Mouse (Mus musculus): ENCODE results near the gene Prickle4. TPM values are rescaled to one million over a fixed set of nuclear protein-coding genes. Genes with fewer than 3 reads are reported as not detected.

The Prickle4 gene
- polyA plus RNA-seq, 1 experiment from 2014 or later, result 2.7 TPM

GRCm38 (mm10) chr17:47687409-47688343 lies 6.9 kb downstream of the Prickle4 start:
- H3K27ac ChIP-seq (ENCODE audit: low read depth, low read length), result peak overlapping the region; percentile 67
- peak overlapping the region; percentile 77 for H3K9ac ChIP-seq (ENCODE audit: low read length)
- H3K9me3 ChIP-seq (ENCODE audit: control insufficient read depth, low read length), result no peaks in the 10 kb centered on the region
- DNase-seq (ENCODE audit: low spot score) (peak; percentile 97), ATAC-seq (ENCODE audit: insufficient read depth, low FRiP score, low TSS enrichment) (peak; percentile 90)
- peak overlapping the region; percentile 94 for H3K4me2 ChIP-seq (ENCODE audit: low read depth)
- 0 out of 2 replicates have a peak, but pooled peaks cover 2% of the 10 kb centered on the region for H3K36me3 ChIP-seq (ENCODE audit: control insufficient read depth, insufficient read depth, low read length)
- WGBS, result under 1% methylated on average over 70 of the region's 70 CpGs
- H3K4me3 ChIP-seq (ENCODE audit: low read depth, low read length), result peak overlapping the region; percentile 78
- no peaks in the 10 kb centered on the region for H3K27me3 ChIP-seq (ENCODE audit: control insufficient read depth, insufficient read depth, low read length)
- H3K4me1 ChIP-seq (ENCODE audit: control insufficient read depth, insufficient read depth, low read length), result peaks cover 7% of the 10 kb centered on the region

- no peak overlapping the region for H3K4me3 ChIP-seq (ENCODE audit: low read depth, low read length)
- ATAC-seq (ENCODE audit: insufficient read depth, low FRiP score, low TSS enrichment) (no peak), DNase-seq (ENCODE audit: low spot score) (no peak)
- H3K4me2 ChIP-seq (ENCODE audit: low read depth), result no peak overlapping the region
- H3K9ac ChIP-seq (ENCODE audit: low read length), result no peak overlapping the region
- no peak overlapping the region for H3K27ac ChIP-seq (ENCODE audit: low read depth, low read length)
- peaks cover 13% of the 10 kb centered on the region for H3K36me3 ChIP-seq (ENCODE audit: control insufficient read depth, insufficient read depth, low read length)
- no peaks in the 10 kb centered on the region for H3K9me3 ChIP-seq (ENCODE audit: control insufficient read depth, low read length)
- H3K4me1 ChIP-seq (ENCODE audit: control insufficient read depth, insufficient read depth, low read length), result peaks cover 7% of the 10 kb centered on the region
- no peaks in the 10 kb centered on the region for H3K27me3 ChIP-seq (ENCODE audit: control insufficient read depth, insufficient read depth, low read length)
- 84% methylated on average over 4 of the region's 4 CpGs for WGBS
Measured at GRCm38 (mm10) chr17:47682836-47683235, 11.7 kb downstream of the Prickle4 start.

- 91% methylated on average over 5 of the region's 5 CpGs for WGBS
- H3K4me2 ChIP-seq (ENCODE audit: low read depth), result no peak overlapping the region
- no peaks in the 10 kb centered on the region for H3K4me1 ChIP-seq (ENCODE audit: control insufficient read depth, insufficient read depth, low read length)
- H3K9ac ChIP-seq (ENCODE audit: low read length), result no peak overlapping the region
- H3K4me3 ChIP-seq (ENCODE audit: low read depth, low read length), result no peak overlapping the region
- ATAC-seq (ENCODE audit: insufficient read depth, low FRiP score, low TSS enrichment) (no peak), DNase-seq (ENCODE audit: low spot score) (no peak)
- no peaks in the 10 kb centered on the region for H3K9me3 ChIP-seq (ENCODE audit: control insufficient read depth, low read length)
- H3K27me3 ChIP-seq (ENCODE audit: control insufficient read depth, insufficient read depth, low read length), result no peaks in the 10 kb centered on the region
- no peak overlapping the region for H3K27ac ChIP-seq (ENCODE audit: low read depth, low read length)
- peaks cover 11% of the 10 kb centered on the region for H3K36me3 ChIP-seq (ENCODE audit: control insufficient read depth, insufficient read depth, low read length)
Measured at GRCm38 (mm10) chr17:47678702-47679101, 15.8 kb downstream of the Prickle4 start.

- peaks cover 11% of the 10 kb centered on the region for H3K36me3 ChIP-seq (ENCODE audit: control insufficient read depth, insufficient read depth, low read length)
- no peak overlapping the region for H3K4me2 ChIP-seq (ENCODE audit: low read depth)
- H3K9me3 ChIP-seq (ENCODE audit: control insufficient read depth, low read length), result no peaks in the 10 kb centered on the region
- 88% methylated on average over 5 of the region's 5 CpGs for WGBS
- no peaks in the 10 kb centered on the region for H3K27me3 ChIP-seq (ENCODE audit: control insufficient read depth, insufficient read depth, low read length)
- DNase-seq (ENCODE audit: low spot score), result no peak
- ATAC-seq (ENCODE audit: insufficient read depth, low FRiP score, low TSS enrichment), result no peak
- no peaks in the 10 kb centered on the region for H3K4me1 ChIP-seq (ENCODE audit: control insufficient read depth, insufficient read depth, low read length)
- H3K9ac ChIP-seq (ENCODE audit: low read length), result no peak overlapping the region
- H3K27ac ChIP-seq (ENCODE audit: low read depth, low read length), result no peak overlapping the region
- H3K4me3 ChIP-seq (ENCODE audit: low read depth, low read length), result no peak overlapping the region
Measured at GRCm38 (mm10) chr17:47678238-47678637, 16.3 kb downstream of the Prickle4 start.

GRCm38 (mm10) chr17:47676581-47676980 lies 18.0 kb downstream of the Prickle4 start:
- no peak overlapping the region for H3K27ac ChIP-seq (ENCODE audit: low read depth, low read length)
- peaks cover 6% of the 10 kb centered on the region for H3K4me1 ChIP-seq (ENCODE audit: control insufficient read depth, insufficient read depth, low read length)
- WGBS, result 25% methylated on average over 9 of the region's 9 CpGs
- no peaks in the 10 kb centered on the region for H3K27me3 ChIP-seq (ENCODE audit: control insufficient read depth, insufficient read depth, low read length)
- H3K4me2 ChIP-seq (ENCODE audit: low read depth), result no peak overlapping the region
- H3K4me3 ChIP-seq (ENCODE audit: low read depth, low read length), result no peak overlapping the region
- peaks cover 6% of the 10 kb centered on the region for H3K36me3 ChIP-seq (ENCODE audit: control insufficient read depth, insufficient read depth, low read length)
- no peaks in the 10 kb centered on the region for H3K9me3 ChIP-seq (ENCODE audit: control insufficient read depth, low read length)
- ATAC-seq (ENCODE audit: insufficient read depth, low FRiP score, low TSS enrichment), result no peak
- DNase-seq (ENCODE audit: low spot score), result peak; percentile 76
- H3K9ac ChIP-seq (ENCODE audit: low read length), result no peak overlapping the region

GRCm38 (mm10) chr17:47672311-47673111 lies 22.0 kb downstream of the Prickle4 start:
- peak overlapping the region; percentile 81 for H3K4me2 ChIP-seq (ENCODE audit: low read depth)
- H3K27me3 ChIP-seq (ENCODE audit: control insufficient read depth, insufficient read depth, low read length), result no peaks in the 10 kb centered on the region
- peak overlapping the region; percentile 61 for H3K9ac ChIP-seq (ENCODE audit: low read length)
- peak overlapping the region; percentile 36 for H3K4me3 ChIP-seq (ENCODE audit: low read depth, low read length)
- H3K9me3 ChIP-seq (ENCODE audit: control insufficient read depth, low read length), result no peaks in the 10 kb centered on the region
- WGBS, result 4% methylated on average over 58 of the region's 68 CpGs
- peaks cover 6% of the 10 kb centered on the region for H3K4me1 ChIP-seq (ENCODE audit: control insufficient read depth, insufficient read depth, low read length)
- DNase-seq (ENCODE audit: low spot score) (peak; percentile 85), ATAC-seq (ENCODE audit: insufficient read depth, low FRiP score, low TSS enrichment) (peak; percentile 67)
- H3K36me3 ChIP-seq (ENCODE audit: control insufficient read depth, insufficient read depth, low read length), result no peaks in the 10 kb centered on the region; the same call in 1 of the 2 replicates
- H3K27ac ChIP-seq (ENCODE audit: low read depth, low read length), result peak overlapping the region; percentile 46

GRCm38 (mm10) chr17:47671988-47672310 lies 22.6 kb downstream of the Prickle4 start:
- no peak for DNase-seq (ENCODE audit: low spot score)
- 8% methylated on average over 14 of the region's 14 CpGs for whole genome bisulfite sequencing
- ATAC-seq (ENCODE audit: insufficient read depth, low FRiP score, low TSS enrichment), result no peak
- no peaks in the 10 kb centered on the region for H3K27me3 ChIP-seq (ENCODE audit: control insufficient read depth, insufficient read depth, low read length)
- peak overlapping the region; percentile 36 for H3K4me3 ChIP-seq (ENCODE audit: low read depth, low read length)
- peak overlapping the region; percentile 61 for H3K9ac ChIP-seq (ENCODE audit: low read length)
- H3K36me3 ChIP-seq (ENCODE audit: control insufficient read depth, insufficient read depth, low read length), result no peaks in the 10 kb centered on the region; the same call in 1 of the 2 replicates
- peaks cover 6% of the 10 kb centered on the region for H3K4me1 ChIP-seq (ENCODE audit: control insufficient read depth, insufficient read depth, low read length)
- peak overlapping the region; percentile 81 for H3K4me2 ChIP-seq (ENCODE audit: low read depth)
- peak overlapping the region; percentile 46; the same call in 1 of the 2 replicates for H3K27ac ChIP-seq (ENCODE audit: low read depth, low read length)
- H3K9me3 ChIP-seq (ENCODE audit: control insufficient read depth, low read length), result no peaks in the 10 kb centered on the region

GRCm38 (mm10) chr17:47669166-47669565 lies 25.4 kb downstream of the Prickle4 start:
- ATAC-seq (ENCODE audit: insufficient read depth, low FRiP score, low TSS enrichment), result no peak
- DNase-seq (ENCODE audit: low spot score), result no peak
- no peak overlapping the region for H3K4me2 ChIP-seq (ENCODE audit: low read depth)
- H3K27ac ChIP-seq (ENCODE audit: low read depth, low read length), result no peak overlapping the region
- no peaks in the 10 kb centered on the region for H3K36me3 ChIP-seq (ENCODE audit: control insufficient read depth, insufficient read depth, low read length)
- H3K4me1 ChIP-seq (ENCODE audit: control insufficient read depth, insufficient read depth, low read length), result peaks cover 8% of the 10 kb centered on the region
- H3K27me3 ChIP-seq (ENCODE audit: control insufficient read depth, insufficient read depth, low read length), result no peaks in the 10 kb centered on the region
- WGBS, result 78% methylated on average over 4 of the region's 4 CpGs
- H3K9ac ChIP-seq (ENCODE audit: low read length), result no peak overlapping the region
- no peak overlapping the region for H3K4me3 ChIP-seq (ENCODE audit: low read depth, low read length)
- H3K9me3 ChIP-seq (ENCODE audit: control insufficient read depth, low read length), result no peaks in the 10 kb centered on the region

All from neural tube, embryonic 11.5 days (tissue).